Mouse (Mus musculus) ES-E14 (cell line): ENCODE measurements at regions not wholly inside any gene's neighbourhood (a gene's known extent, or its start where the extent isn't known, plus 50 kb on each side); places are given as distances from the start of the nearest gene placed in this dataset.

ENCODE experiments used
- CHD2 ChIP-seq: IDR thresholded peaks from 2 replicates; pipeline ENCODE4 v1.6.1; 2014; ENCODE audit warnings: mild to moderate bottlenecking, low read depth, low read length, inconsistent platforms
- HCFC1 ChIP-seq: IDR thresholded peaks from 2 replicates; pipeline ENCODE4 v1.6.1; 2012; ENCODE audit warnings: low read length, inconsistent platforms, borderline replicate concordance; ENCODE audit not compliant: insufficient read depth
- ZC3H11A ChIP-seq: IDR thresholded peaks from 2 replicates; pipeline ENCODE4 v1.6.1; 2012; ENCODE audit warnings: low read depth, mild to moderate bottlenecking, inconsistent platforms, low read length, borderline replicate concordance
- ZNF384 ChIP-seq: IDR thresholded peaks from 2 replicates; pipeline ENCODE4 v1.6.1; 2012; ENCODE audit warnings: low read depth, low read length, inconsistent platforms

DNA sequence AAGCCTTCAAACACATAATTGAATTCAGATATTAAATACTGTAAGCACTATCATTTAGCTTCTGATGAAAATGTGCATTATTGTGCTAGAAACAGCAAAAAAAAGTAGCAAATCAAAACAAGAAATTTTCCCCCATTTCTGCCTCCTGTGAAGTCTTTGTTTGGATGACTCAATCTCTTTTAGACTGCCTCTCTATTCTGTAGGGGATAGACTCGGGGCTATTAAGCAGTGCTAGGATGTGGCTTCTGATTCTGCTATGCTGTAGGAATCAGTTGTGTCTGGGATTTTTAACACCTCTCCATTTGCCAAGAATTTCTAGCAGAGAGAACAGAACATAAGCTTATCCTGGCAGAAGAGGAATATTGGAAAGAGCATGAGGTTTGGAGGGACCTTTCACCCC is 775.2 kb downstream of the Tmem114 start:
- no peak for TF ChIP-seq CHD2
- no peak for TF ChIP-seq ZC3H11A
- TF ChIP-seq ZNF384, result no peak
- TF ChIP-seq HCFC1, result no peak
